Mouse (Mus musculus) liver, embryonic 14.5 days (tissue): ENCODE measurements at regions not wholly inside any gene's neighbourhood (a gene's known extent, or its start where the extent isn't known, plus 50 kb on each side); places are given as distances from the start of the nearest gene placed in this dataset.

ENCODE experiments used
- CTCF ChIP-seq: IDR thresholded peaks from 2 replicates; pipeline ENCODE4 v1.5.1; 2016; ENCODE audit warnings: antibody characterized with exemption, low read depth, control low read depth
- EP300 ChIP-seq: IDR thresholded peaks from 2 replicates; pipeline ENCODE4 v1.6.1; 2016; ENCODE audit warnings: antibody characterized with exemption, low read depth

DNA sequence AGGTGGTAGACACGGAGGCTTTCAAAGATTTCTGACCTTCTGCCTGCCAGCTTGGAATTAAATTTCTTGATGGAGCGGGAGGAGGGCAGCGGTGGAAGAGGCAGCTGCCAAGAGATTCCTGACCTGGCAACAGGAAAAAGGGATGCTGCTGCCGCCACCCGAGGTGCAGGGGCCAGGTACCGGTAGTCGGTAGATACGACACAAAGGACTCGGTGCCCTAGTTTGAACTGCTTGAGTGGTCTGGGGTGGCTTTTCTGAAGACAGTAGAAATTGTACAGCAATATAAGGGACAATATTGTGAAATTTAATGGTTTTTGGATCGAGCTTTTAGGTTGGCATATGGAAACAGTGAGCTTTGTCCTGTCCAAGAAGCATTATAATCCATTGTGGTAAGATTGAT is 250.3 kb upstream of the Ccdc54 start:
- no peak for TF ChIP-seq EP300
- no peak for TF ChIP-seq CTCF
